Mouse (Mus musculus) midbrain, embryonic 15.5 days (tissue): ENCODE results near the gene Mpig6b. TPM values are rescaled to one million over a fixed set of nuclear protein-coding genes. Genes with fewer than 3 reads are reported as not detected.
"Not testable (repeated sequence)": the region's sequence is repeated elsewhere in the genome, so short reads cannot be mapped to it uniquely, and the experiment has no call there.

ENCODE experiments used
- ATAC-seq: fragments of 200-750 bp; cut with Nextera tagmentation; replicated peaks from 2 replicates; pipeline ENCODE4 v1.8.0; 2017; ENCODE audit warnings: moderate TSS enrichment
- H3K27ac ChIP-seq: fragments of 300-500 bp; sonication (generic); 2 replicates; pipeline ENCODE4 v1.5.1; 2015; ENCODE audit warnings: mild to moderate bottlenecking, inconsistent platforms
- H3K27me3 ChIP-seq: fragments of 300-500 bp; sonication (generic); replicated peaks from 2 replicates; pipeline ENCODE4 v1.6.1; 2015; ENCODE audit warnings: inconsistent platforms
- H3K36me3 ChIP-seq: fragments of 300-500 bp; sonication (generic); replicated peaks from 2 replicates; pipeline ENCODE4 v1.6.1; 2015; ENCODE audit warnings: inconsistent platforms
- H3K4me1 ChIP-seq: fragments of 300-500 bp; sonication (generic); 2 replicates; pipeline ENCODE4 v1.6.1; 2015; ENCODE audit warnings: inconsistent platforms
- H3K4me2 ChIP-seq: fragments of 300-500 bp; sonication (generic); 2 replicates; pipeline ENCODE4 v1.6.1; 2015; ENCODE audit warnings: inconsistent platforms, mild to moderate bottlenecking, moderate library complexity
- H3K4me3 ChIP-seq: fragments of 300-500 bp; sonication (generic); 2 replicates; pipeline ENCODE4 v1.5.1; 2015; ENCODE audit warnings: mild to moderate bottlenecking, inconsistent platforms
- H3K9ac ChIP-seq: fragments of 300-500 bp; sonication (generic); 2 replicates; pipeline ENCODE4 v1.6.1; 2015; ENCODE audit warnings: mild to moderate bottlenecking, inconsistent platforms
- H3K9me3 ChIP-seq: fragments of 300-500 bp; sonication (generic); 2 replicates; pipeline ENCODE4 v1.6.1; 2016; ENCODE audit warnings: inconsistent platforms
- WGBS: fragments of 180-500 bp; shearing (Covaris S2); methylation state at CpG from one replicate; pipeline ENCODE4 v1.1.7; 2015; ENCODE audit warnings: mixed read lengths; 5-methylcytosine and 5-hydroxymethylcytosine counted together
- polyA plus RNA-seq: library from polyadenylated mRNA; unstranded; fragments of >200 nt; fragmentation: Nextera tagmentation; extraction: Ambion mirVana; gene quantifications from 2 replicates; pipeline ENCODE4 v1.2.1, GENCODE M21; 2015

Gene Mpig6b
- polyA plus RNA-seq, 1 experiment from 2014 or later = 0.21 TPM

DNA sequence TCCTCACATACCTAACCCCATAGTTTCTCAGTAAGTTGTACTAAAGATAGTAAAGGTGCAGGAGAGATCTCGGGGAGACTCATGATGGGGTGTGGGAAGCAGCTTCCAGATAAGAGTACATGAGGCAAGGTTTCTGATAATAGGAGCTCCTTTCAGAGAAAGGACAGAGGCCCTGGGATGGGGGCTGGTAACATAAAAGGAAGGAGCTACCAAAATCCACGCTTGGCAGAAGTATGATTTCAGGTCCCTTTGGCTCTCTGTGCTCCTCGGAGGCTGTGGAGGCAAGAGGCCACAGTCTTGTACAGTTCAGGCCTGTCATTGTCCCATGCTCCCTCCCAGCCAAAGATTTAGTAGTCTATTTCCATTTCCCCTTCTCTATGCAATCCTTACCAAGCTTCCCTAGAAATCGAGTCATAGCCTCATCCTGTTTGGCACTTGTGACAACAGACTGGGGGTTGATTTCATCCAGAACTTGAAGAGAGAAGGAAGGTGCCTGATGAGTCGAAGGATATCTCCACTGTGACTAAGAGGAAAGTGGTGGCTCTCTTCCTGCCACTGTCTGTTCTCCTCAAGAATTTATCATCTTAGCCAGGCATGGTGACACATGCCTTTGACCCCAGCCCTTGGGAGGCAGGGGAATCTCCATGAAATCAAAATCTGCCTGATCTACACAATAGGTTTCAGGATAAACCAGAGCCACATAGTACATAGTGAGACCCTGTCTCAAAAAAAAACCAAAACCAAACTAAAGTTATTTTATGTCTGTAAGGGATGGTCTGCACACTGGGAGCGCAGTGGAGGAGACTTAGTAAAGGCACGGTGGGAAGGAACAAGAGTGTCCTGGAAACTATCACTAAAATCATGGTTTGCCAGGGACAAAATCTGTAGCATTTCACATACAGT, 20.8 kb downstream of the Mpig6b start:
- ATAC-seq = no peak
- Histone ChIP-seq H3K27me3 (no peaks in the 10 kb centered on the region), H3K27ac (no peak overlapping the region), H3K9ac (no peak overlapping the region), H3K4me2 (peak overlapping the region; percentile 95), H3K4me3 (0 out of 2 replicates have a peak overlapping the region, but pooled peaks have one; percentile 64), H3K9me3 (no peaks in the 10 kb centered on the region), H3K36me3 (no peaks in the 10 kb centered on the region), H3K4me1 (peaks cover 16% of the 10 kb centered on the region)
- 88% methylated on average over 7 of the region's 7 CpGs for WGBS

DNA sequence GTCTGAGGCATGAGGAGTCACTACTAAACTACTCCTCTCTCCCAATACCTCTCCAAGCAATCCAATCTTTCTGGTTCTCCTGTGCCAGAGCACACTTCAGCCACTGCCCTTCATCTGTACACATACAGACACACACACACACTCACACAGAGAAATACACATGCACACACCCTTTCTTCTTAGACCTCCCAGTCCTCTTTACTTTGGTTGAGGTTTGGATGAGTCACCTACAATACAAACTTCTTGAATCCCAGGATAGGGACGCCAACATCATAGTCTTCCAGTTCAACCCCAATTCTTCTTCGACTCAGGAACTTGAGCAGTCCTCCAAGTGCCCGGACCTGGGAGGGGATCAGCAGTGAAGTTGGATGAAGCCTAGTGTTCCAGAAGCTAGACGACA, 22.2 kb downstream of the Mpig6b start:
- no peaks in the 10 kb centered on the region for H3K36me3 ChIP-seq
- no peaks in the 10 kb centered on the region for H3K9me3 ChIP-seq
- peaks cover 8% of the 10 kb centered on the region for H3K4me1 ChIP-seq
- no peak overlapping the region for H3K27ac ChIP-seq
- 88% methylated on average over 4 of the region's 4 CpGs for WGBS
- no peak overlapping the region for H3K4me3 ChIP-seq
- no peak overlapping the region for H3K4me2 ChIP-seq
- no peaks in the 10 kb centered on the region for H3K27me3 ChIP-seq
- no peak for ATAC-seq
- H3K9ac ChIP-seq = no peak overlapping the region

DNA sequence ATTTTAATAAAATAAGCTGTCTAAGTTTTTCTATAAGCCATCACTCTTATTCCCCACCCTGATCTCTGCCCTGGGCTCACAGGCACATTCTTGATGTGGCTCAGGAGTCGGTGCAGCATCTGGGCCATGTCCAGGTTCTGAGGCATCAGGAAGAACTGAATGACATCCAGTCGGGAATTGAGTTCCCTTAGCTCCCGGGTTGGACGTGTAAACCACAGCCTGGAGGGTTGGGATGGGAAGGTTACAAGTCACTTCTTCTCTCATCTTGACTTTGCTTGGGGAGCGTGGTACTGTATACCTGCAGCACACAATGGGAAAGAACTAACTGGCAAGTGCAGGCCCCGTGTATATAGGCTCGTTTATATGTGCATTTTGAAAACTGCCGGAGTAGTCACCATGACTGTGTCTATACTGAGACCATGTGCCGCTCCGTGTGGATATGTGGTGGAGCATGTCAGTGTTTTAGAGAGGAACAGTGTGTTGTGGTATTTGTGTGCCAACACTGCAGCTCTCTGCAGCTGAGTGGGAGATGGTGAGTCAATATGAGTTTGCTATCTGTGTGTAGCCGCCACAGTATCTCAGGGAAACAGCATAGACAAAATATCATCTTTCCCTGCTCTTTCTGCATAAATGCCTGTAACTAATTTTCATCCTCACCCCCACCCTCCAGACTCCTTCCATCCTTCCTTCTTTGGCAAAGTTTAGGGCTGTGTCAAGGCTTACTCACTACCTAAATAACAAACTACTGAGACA, 26.7 kb downstream of the Mpig6b start:
- Histone ChIP-seq H3K9ac (no peak overlapping the region), H3K4me3 (no peak overlapping the region), H3K36me3 (no peaks in the 10 kb centered on the region), H3K4me2 (no peak overlapping the region), H3K27me3 (no peaks in the 10 kb centered on the region), H3K27ac (no peak overlapping the region), H3K9me3 (no peaks in the 10 kb centered on the region), H3K4me1 (no peaks in the 10 kb centered on the region)
- ATAC-seq = no peak
- 86% methylated on average over 11 of the region's 11 CpGs for WGBS

DNA sequence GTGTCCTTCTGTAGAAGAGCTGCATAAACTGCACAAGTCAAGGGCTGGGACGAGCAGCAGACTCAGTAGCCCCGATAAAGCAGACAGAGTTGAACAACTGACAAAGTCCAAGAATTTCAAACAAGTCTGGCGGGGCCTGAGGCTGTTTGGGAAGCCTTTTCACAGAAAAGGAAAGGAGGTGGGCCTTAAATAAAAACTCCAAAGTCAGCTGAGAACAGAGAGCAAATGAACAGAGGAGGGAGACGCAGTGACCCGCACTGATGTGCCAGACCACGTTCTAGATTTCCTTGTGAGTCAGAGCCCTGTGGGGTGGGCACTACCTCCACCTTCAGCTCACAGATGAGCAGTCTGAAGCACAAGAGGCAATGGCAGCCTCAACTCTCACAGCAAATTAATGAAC, 31.1 kb downstream of the Mpig6b start:
- whole genome bisulfite sequencing = 78% methylated on average over 6 of the region's 6 CpGs
- Histone ChIP-seq H3K36me3 (no peaks in the 10 kb centered on the region), H3K4me2 (no peak overlapping the region), H3K27me3 (no peaks in the 10 kb centered on the region), H3K4me3 (no peak overlapping the region), H3K27ac (no peak overlapping the region), H3K4me1 (peaks cover 2% of the 10 kb centered on the region), H3K9me3 (no peaks in the 10 kb centered on the region), H3K9ac (no peak overlapping the region)
- no peak for ATAC-seq

DNA sequence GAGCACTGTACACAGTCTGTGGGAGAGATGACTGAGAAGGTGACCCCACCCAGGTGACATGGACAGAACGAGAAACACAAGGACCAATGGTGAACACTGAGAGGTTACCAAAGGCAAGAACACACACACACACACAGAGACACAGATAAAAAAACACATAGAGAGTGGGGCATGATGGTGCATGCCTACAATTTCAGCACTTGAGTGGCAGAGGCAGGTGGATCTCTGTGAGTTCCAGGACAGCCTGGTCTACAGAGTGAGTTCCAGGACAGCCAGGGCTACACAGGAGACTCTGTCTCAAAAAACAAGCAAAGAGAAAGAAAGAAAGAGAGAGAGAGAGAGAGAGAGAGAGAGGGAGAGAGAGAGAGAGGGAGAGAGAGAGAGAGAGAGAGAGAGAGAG, 32.3 kb downstream of the Mpig6b start:
- H3K27me3 ChIP-seq, ATAC-seq, H3K4me2 ChIP-seq, H3K4me3 ChIP-seq, H3K9me3 ChIP-seq, H3K9ac ChIP-seq, H3K27ac ChIP-seq, H3K4me1 ChIP-seq, H3K36me3 ChIP-seq: not testable (repeated sequence)
- WGBS = 84% methylated on average over 1 of the region's 1 CpGs

DNA sequence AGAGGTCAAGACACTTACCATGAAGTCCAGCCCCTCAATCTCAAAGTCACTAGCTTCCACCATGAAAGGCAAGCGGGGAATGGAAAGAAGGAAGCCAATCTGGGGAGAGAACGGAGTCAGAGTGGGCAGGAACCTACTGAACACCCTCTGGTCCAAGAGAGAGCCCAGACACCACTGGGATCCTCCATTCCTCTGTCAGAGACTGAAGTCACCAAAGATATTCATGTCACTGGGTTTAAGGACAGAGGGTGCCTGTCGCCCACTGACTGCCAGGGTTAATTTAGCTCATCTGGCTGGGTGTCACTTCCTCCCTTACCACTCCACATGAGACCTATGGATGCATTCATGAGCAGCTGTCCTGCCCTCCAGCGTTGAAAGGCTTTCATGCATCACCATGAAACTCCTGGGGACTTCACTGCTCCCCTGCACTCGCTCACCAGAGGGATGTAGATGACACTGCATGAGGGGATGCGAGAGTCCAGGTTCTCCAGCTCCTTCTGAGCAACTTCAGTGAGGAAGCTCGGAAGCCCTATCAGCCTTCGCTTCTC, 33.6 kb downstream of the Mpig6b start:
- H3K4me3 ChIP-seq = no peak overlapping the region
- H3K27me3 ChIP-seq = no peaks in the 10 kb centered on the region
- no peak for ATAC-seq
- WGBS = 73% methylated on average over 8 of the region's 8 CpGs
- H3K9ac ChIP-seq = no peak overlapping the region
- H3K4me2 ChIP-seq = no peak overlapping the region
- H3K36me3 ChIP-seq = no peaks in the 10 kb centered on the region
- H3K27ac ChIP-seq = no peak overlapping the region
- H3K9me3 ChIP-seq = no peaks in the 10 kb centered on the region
- H3K4me1 ChIP-seq = peaks cover 6% of the 10 kb centered on the region

DNA sequence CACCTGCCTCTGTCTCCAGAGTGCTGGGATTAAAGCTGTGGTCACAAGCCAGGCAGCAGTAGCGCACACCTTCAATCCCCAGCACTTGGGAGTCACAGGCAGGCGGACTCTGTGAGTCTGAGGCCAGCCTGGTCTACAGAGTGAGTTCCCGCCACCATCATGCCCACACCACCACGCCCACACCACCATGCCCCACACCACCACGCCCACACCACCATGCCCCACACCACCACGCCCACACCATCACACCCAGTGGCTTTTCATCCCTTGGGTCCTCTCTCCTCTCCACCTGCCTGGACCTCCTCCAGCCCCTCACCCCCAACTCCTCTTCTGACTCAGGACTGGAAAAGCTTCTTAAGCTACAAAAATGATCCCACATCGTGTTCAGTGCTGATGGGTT, 34.1 kb downstream of the Mpig6b start:
- no peak overlapping the region for H3K27ac ChIP-seq
- ATAC-seq = no peak
- no peaks in the 10 kb centered on the region for H3K36me3 ChIP-seq
- no peak overlapping the region for H3K4me3 ChIP-seq
- H3K27me3 ChIP-seq = no peaks in the 10 kb centered on the region
- H3K9ac ChIP-seq = no peak overlapping the region
- no peak overlapping the region for H3K4me2 ChIP-seq
- no peaks in the 10 kb centered on the region for H3K9me3 ChIP-seq
- 91% methylated on average over 7 of the region's 7 CpGs for WGBS
- peaks cover 9% of the 10 kb centered on the region for H3K4me1 ChIP-seq

DNA sequence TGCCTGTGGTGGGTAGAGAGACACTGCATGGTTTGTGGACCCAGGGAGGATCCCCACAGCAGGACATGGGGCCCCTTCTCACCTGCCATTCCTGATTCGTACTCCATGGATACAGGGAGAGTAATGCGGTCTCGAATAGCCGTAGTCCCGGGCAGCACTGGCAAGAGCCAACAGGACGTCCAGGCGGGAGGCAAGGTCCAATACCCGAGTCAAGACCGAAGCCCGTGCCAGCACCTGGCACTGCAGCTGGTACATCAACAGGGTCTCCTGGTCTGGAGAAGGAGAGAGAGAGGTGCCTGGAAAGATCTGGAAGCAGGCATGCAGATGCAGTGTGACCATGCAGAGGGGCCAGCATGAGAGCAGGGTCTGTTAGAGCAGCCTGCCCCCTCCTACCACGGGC, 34.7 kb downstream of the Mpig6b start:
- WGBS = 91% methylated on average over 11 of the region's 11 CpGs
- H3K4me2 ChIP-seq = no peak overlapping the region
- no peaks in the 10 kb centered on the region for H3K9me3 ChIP-seq
- H3K4me1 ChIP-seq = peaks cover 9% of the 10 kb centered on the region
- H3K4me3 ChIP-seq = no peak overlapping the region
- H3K9ac ChIP-seq = no peak overlapping the region
- ATAC-seq = no peak
- no peaks in the 10 kb centered on the region for H3K27me3 ChIP-seq
- H3K27ac ChIP-seq = no peak overlapping the region
- no peaks in the 10 kb centered on the region for H3K36me3 ChIP-seq

DNA sequence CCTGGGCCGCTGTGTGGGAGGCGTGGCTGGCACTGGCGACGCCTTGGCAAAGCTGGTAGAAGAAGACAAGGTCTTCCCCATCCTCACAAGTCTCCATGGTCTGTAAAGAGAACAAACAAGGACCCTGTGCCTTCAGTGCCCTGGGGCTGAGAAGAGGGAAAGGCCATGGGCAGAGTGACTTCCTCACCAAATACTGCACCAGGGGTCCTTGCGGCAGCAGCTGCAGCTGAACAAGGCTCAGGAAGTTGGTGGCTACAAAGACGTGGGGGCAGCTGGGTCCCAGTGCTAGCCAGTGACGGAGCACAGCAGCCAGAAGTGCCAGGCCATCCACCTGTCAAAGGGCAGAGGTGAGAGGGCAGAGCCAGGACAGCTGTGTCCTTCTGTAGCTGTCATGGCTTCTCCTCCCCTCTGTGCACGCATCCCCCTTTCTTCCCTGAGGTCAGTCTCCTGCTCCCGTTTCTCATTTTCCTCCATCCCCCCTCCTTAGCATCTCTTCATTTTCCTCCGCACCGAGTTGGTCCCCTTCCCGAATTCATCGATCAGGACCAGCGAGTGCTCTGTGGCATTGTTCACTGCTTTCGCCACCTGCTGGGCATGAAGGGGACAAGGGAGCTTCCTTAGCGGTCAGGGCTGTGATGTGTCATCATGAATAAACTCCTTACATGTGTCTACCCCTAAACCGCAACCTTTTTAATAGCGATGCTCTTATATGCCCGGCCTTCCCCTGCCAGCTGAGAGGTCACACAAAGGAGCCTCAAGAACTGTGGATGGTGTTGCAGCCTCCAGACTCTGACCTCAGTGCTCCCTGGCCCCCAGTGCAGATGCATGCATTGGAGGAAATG, 36.1 kb downstream of the Mpig6b start:
- no peak overlapping the region for H3K27ac ChIP-seq
- H3K36me3 ChIP-seq = no peaks in the 10 kb centered on the region
- no peaks in the 10 kb centered on the region for H3K9me3 ChIP-seq
- 0 out of 2 replicates have a peak, but pooled peaks have one; percentile 31 for ATAC-seq
- H3K9ac ChIP-seq = peak overlapping the region; percentile 25
- peaks cover 9% of the 10 kb centered on the region for H3K4me1 ChIP-seq
- no peaks in the 10 kb centered on the region for H3K27me3 ChIP-seq
- WGBS = 29% methylated on average over 19 of the region's 19 CpGs
- H3K4me2 ChIP-seq = peak overlapping the region; percentile 46
- 0 out of 2 replicates have a peak overlapping the region, but pooled peaks have one; percentile 9 for H3K4me3 ChIP-seq

DNA sequence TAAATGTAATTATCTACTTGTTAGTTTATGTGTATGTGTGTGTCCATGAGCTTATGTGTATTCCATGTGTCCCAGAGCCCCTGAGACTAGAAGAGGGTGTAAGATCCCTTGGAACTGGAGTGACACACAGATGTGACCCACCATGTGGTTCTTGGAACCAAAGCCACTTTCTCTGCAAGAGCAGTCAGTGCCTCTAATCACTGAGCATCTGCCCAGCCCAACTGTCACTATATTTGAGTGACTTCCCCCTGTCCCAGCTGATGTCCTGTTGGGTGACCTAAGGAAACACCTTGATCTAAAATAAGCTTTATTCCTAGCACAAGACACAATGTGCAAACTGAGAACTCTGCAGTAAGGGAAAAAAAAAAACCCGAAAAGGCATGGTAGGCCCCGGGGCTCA, 37.7 kb downstream of the Mpig6b start:
- Histone ChIP-seq H3K4me3 (no peak overlapping the region), H3K9me3 (no peaks in the 10 kb centered on the region), H3K4me2 (no peak overlapping the region), H3K27me3 (no peaks in the 10 kb centered on the region), H3K9ac (no peak overlapping the region), H3K27ac (no peak overlapping the region), H3K4me1 (peaks cover 9% of the 10 kb centered on the region), H3K36me3 (no peaks in the 10 kb centered on the region)
- 85% methylated on average over 2 of the region's 2 CpGs for WGBS
- no peak for ATAC-seq

DNA sequence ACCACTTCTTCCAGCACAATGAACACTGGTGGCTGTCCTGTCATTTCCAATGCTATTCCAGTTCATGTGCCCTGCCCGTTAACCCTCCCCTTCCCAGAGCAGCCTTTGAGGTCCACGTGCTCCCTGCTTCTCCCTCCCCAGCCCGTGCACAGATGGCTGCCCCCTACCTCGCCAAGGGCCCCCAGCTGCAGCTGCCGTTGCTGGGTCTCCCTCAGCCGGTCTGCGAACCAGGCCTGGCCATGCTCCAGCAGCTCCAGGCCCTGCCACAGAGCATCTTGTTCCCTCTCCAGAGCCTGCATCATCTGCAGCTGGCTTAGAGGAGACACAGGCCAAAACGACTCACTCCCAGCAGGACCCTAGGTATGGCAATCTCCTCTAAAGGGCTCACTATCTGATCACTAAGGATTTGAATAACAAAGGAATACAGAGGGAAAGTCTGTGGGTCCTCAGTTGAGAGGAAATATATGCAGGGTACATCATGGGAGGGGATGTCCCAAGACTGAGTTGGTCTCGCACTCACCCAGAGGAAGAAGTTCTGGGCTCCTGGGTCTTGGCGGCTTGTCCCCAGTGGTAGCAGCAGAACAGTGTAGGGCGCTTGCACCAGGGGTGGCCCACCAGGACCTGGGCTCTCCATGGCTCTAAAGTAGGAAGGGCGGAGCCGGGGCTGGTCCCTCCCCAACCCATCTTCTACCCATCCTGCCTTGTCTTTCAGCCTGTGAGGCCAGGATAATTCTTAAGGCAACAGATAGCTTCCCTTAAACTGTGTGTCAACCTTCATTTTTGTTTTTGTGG, 38.5 kb downstream of the Mpig6b start, which contains the start of gene Sapcd1:
TSS of gene Sapcd1 (minus strand) at position 740 of the 792 bp plus-strand sequence.
- Histone ChIP-seq H3K27me3 (no peaks in the 10 kb centered on the region), H3K36me3 (no peaks in the 10 kb centered on the region), H3K4me1 (peaks cover 9% of the 10 kb centered on the region), H3K9ac (0 out of 2 replicates have a peak within 1 kb of the TSS, but pooled peaks have one; percentile 3), H3K27ac (peak within 1 kb of the TSS; percentile 49), H3K4me2 (no peak within 1 kb of the TSS), H3K4me3 (no peak within 1 kb of the TSS), H3K9me3 (no peaks in the 10 kb centered on the region)
- 30% methylated on average over 13 of the region's 13 CpGs for WGBS
- ATAC-seq = peak; percentile 51; the same call in 1 of the 2 replicates
